Mouse (Mus musculus): ENCODE measurements around the gene Fam57a. TPM values are rescaled to one million over a fixed set of nuclear protein-coding genes. Genes with fewer than 3 reads are reported as not detected.

The Fam57a gene
- polyA plus RNA-seq (2017; shearing (Covaris generic)) = 2.3 TPM

GRCm38 (mm10) chr11:76179495-76180145, at the start of gene Fam57a, which contains the start of gene Vps53:
TSS of gene Fam57a (plus strand) at chr11:76179671.
TSS of gene Vps53 (minus strand) at chr11:76179647.

GRCm38 (mm10) chr11:76217390-76217800, 37.9 kb downstream of the Fam57a start, which contains the start of the genes Dbil5 and Gemin4:
TSS of gene Dbil5 (plus strand) at chr11:76217608.
TSS of gene Gemin4 (minus strand) at chr11:76217664.

GRCm38 (mm10) chr11:76242901-76243810, 63.7 kb downstream of the Fam57a start, which contains the start of the genes Mrm3 and Glod4:
TSS of gene Mrm3 (plus strand) at chr11:76243715.
TSS of gene Glod4 (minus strand) at chr11:76243725.

Other genes with a start within 250 kb of the Fam57a start
- gene Rph3al, start 241.2 kb upstream of the Fam57a start, polyA plus RNA-seq (2017; shearing (Covaris generic)) = 7.7 TPM
- 1.1 TPM for gene 1700016K19Rik, start 179.8 kb upstream of the Fam57a start, polyA plus RNA-seq (2017; shearing (Covaris generic))
- 82.0 TPM for gene Rflnb, start 151.9 kb upstream of the Fam57a start, polyA plus RNA-seq (2017; shearing (Covaris generic))
- 37.5 TPM for gene Vps53, start within 50 bp of the Fam57a start, polyA plus RNA-seq (2017; shearing (Covaris generic))
- not detected for gene Dbil5, start 37.9 kb downstream of the Fam57a start, polyA plus RNA-seq (2017; shearing (Covaris generic))
- 2.1 TPM for gene Gemin4, start 38.0 kb downstream of the Fam57a start, polyA plus RNA-seq (2017; shearing (Covaris generic))
- gene Mrm3, start 64.0 kb downstream of the Fam57a start, polyA plus RNA-seq (2017; shearing (Covaris generic)) = 10.5 TPM
- gene Glod4, start 64.1 kb downstream of the Fam57a start, polyA plus RNA-seq (2017; shearing (Covaris generic)) = 48.4 TPM
- gene Nxn, start 219.5 kb downstream of the Fam57a start, polyA plus RNA-seq (2017; shearing (Covaris generic)) = 4.4 TPM
- 22.2 TPM for gene Timm22, start 227.3 kb downstream of the Fam57a start, polyA plus RNA-seq (2017; shearing (Covaris generic))